Mouse (Mus musculus) cerebral cortex, adult 2 months (tissue): ENCODE measurements around the gene Pcp4l1.

Experiments used
- WGBS: fragments of 180-500 bp; shearing (Covaris S2); methylation state at CpG from one replicate; pipeline ENCODE4 v1.1.7; 2018; 5-methylcytosine and 5-hydroxymethylcytosine counted together

The Pcp4l1 gene

DNA sequence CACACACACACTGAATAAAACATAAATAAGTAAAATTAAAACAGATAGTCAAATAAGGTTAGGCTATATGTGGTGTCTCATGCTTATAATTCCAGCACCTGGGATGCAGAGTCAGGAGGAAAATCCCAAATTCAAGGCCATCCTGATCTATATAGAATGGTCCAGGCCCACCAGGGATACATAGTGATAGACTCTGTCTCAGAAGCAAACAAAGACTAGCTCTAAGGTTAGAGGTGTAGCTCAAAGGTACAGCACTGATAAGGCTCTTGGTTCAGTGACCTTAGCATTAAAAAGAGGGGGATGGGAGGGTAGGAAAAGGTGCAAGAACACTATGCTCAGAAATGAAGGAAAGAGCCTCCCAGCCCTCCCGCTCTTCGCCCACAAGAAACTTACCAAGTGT, 60.5 kb downstream of the Pcp4l1 start:
- WGBS, result 100% methylated on average over 2 of the region's 2 CpGs

DNA sequence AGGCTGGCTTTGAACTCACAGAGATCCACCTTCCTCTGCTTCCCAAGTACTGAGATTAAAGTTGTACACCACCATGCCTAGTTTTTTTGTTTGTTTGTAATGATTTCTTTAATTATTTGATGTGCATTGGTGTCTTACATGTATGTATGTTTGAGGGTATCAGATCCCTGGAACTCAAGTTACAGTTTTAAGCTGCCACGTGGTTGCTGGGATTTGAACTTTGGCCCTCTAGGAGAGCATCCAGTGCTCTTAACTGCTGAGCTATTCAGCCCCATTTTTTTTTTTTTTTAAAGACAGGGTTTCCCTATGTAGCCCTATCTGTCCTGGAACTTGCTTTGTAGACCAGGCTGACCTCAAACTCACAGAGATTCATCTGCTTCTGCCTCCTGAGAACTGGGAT, 65.1 kb downstream of the Pcp4l1 start:
- 87% methylated on average over 1 of the region's 1 CpGs for WGBS

DNA sequence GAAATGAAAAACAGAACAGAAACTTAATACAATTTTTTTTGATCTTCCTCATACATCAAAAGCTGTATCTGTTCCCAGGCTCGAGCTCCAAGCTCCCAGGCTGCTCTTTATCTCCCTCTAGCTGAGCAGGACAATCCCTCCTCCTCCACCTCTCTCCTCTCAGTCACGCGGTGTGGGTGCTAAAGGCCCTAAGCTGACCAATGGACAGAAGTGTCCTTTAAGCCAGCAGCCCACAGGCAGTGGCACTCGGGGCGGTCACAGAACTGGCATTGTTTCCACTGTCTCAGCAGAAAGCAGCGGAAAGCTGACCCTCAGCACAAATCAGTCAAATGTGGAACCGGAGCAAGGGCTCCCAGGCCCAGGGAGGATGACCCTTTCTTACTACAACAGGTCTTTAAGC, 66.8 kb downstream of the Pcp4l1 start:
- WGBS, result 57% methylated on average over 7 of the region's 7 CpGs

DNA sequence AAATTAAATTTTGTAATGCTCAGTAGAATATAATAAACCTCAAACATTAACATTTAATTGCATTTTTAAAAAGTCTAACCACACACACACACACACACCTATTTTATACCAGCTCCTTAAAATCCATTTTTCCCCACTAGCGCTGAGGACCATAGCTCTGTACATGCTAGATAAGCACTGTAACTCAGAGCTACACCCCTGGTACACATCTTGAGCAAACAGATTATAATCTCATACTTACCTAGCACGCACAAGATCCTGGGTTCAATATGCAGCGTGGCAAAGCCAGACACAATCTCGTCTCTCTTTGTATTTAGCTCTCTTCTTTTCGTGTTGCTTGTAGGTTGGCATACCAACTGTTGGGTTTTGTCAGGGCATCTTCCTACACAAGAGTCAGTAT, 71.7 kb downstream of the Pcp4l1 start:
- 77% methylated on average over 5 of the region's 5 CpGs for WGBS
